Mouse (Mus musculus): Measurements from ENCODE around the gene Kcna7.
"Not testable (repeated sequence)": the region's sequence is repeated elsewhere in the genome, so short reads cannot be mapped to it uniquely, and the experiment has no call there.

The Kcna7 gene

DNA sequence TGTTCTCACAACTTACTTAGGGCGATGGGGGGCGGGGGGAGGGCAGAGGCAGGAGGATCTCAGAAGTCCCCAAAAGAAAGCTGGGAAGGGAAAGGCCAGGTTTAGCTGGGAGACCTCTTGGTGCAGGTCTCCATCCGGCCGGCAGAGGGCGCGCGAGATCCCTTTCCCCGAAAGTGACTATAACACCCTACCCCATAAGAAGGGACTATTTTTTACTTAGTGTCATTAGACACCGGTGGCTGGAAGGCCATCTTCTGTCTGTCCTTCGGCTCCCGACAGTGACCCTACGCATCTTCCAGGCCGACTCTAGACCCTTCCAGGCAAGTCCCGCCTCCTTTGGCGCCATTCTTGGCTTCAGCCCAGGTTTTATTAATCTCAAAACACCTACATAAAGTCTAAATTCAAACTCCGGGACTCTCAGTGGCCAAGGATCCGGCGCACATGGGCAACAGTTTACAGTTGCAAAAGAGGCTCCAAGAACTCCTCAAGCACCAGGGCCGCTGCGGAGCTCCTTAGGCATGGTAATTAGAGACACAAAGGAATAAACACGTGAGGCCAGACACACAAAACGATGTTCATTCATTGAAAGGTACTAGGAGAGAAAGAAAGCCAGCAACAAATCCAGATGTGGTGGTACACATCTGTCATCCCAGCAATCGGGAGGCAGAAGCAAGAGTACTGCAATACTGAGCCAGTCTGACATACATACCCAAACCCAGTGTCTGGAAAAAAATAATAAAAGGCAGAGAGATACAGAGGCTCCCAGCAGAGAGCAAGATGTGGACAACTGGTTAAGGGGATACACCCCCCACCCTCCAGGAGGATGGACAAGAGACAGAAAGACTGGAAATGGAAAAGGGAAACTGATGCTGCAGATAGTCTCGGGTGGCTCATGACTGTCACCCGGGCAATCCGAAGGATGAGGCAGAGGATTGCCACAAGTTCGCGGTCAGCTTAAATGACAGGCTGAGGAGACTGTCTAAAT is at the start of gene Kcna7:
Gene Kcna7 (plus strand): TSS at position 563 of the 985 bp plus-strand sequence.
- in situ Hi-C loops (cut with MboI; ENCODE audit: unreplicated experiment in 2 of 2) = no loop called here

DNA sequence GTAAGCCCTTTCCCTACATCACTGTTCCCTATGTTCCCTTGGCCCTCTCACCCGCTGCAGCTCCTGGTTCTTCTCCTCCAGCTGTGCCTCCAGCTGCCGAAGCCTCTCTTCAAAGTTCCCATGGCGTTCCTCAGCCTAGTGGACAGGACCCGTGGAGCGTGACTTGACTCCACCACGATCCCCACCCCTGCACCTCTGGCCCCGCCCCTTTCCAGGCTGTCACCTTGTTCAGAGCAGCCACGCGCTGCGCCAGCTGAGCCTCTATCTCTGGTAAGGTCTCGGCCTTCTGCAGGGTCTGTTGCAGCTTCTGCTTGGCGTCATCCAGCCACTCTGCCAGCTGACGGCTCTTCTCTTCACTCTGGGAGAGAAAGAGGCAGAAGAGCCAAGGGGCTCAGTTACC is 49.4 kb upstream of the Kcna7 start:
- in situ Hi-C loops (cut with MboI; ENCODE audit: unreplicated experiment in 2 of 2) = no loop called here

DNA sequence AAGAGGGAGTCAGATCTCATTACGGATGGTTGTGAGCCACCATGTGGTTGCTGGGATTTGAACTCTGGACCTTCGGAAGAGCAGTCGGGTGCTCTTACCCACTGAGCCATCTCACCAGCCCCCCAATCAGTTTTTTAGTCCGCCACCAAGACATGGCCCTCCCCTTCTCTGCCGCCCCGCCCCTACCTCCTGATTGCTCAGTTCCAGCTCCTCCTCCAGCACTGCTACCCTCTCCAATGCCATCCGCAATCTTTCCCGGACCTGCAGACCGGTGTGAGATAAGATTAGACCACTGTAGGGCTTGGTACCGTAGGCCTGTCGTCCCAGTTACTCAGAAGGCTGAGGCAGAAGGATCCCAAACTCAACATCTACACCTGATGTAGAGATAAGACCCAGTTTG is 46.4 kb upstream of the Kcna7 start:
- in situ Hi-C loops (cut with MboI; ENCODE audit: unreplicated experiment in 2 of 2) = not testable (repeated sequence)

DNA sequence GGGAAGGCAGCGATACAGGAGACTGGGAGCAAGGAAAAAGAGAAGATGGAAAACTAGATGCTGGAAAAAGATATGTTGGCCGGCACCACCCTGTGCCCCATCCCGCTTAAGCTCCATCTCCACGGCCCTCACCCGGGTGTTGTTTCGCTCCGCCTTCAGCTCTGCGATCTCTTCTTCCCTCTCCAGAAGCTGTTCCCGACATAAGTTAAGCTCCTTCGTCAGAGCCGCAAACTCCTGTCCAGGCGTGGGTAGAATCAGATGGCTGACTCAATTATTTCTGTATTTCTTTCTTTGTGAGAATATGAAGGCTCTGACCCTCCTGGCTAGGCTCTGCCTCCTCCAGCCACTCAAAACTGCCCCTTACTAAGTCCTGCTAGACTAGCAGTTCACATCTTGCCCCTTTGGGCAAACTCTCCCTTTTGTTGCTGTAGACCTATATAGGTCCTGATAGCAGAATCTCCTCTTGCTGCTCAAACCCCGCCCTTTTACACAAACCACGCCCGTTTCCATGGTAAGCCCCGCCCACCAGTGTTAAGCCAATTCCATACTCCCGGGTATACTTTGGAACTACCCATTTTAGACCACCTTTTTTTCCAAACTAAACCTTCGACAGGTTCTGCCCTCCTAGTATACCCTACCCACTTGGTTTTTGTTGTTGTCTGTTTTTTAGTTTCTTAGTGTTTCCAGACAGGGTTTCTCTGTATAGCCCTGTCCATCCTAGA is 44.9 kb upstream of the Kcna7 start:
- in situ Hi-C loops (cut with MboI; ENCODE audit: unreplicated experiment in 2 of 2) = no loop called here

DNA sequence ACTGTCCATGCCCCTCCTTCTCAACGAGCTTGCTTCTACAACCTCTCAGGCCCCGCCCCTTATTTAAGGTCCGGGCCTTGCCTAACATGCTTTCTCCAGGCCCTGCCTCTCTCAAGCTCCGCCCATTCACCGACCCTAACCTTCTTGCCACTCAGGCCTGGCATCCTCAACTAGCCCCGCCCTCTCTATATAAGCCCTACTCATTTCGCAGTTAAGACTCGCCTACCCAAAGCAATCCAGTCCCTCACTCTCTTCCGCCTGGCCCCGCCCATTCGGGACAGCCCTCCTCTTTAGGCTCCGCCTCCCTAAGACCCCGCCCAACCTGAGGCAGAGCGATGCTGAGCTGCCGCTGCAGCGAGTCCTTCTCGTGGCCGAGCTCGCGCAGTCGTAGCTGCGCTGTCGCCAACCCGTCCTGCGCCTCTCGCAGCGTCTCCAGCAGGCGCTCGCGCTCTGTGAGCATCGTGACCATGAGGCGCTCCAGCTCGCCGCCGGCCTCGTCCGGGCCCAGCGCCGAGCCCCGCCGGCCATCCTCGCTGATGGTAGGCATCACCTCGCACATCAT is 44.1 kb upstream of the Kcna7 start:
- in situ Hi-C loops (cut with MboI; ENCODE audit: unreplicated experiment in 2 of 2) = no loop called here

DNA sequence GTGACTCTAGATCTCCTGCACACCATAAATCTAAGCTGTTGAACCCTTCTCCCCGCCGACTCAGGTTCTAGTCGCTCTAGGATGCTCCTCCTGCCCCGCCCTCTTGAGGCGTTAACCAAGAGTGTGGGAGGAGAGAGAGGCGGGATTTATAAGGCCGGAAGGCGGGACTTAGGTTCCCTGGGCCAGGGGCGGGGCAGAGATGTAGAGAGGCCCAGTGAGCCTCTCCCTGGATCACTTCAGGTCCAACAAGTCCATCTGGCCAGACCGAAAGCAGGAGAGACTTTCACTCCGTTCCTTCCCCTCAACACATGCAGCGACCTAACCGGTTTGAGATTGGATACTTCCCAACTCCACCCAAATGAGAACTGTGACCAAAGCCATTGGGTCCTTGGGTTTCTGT is 42.7 kb upstream of the Kcna7 start:
- in situ Hi-C loops (cut with MboI; ENCODE audit: unreplicated experiment in 2 of 2) = no loop called here

DNA sequence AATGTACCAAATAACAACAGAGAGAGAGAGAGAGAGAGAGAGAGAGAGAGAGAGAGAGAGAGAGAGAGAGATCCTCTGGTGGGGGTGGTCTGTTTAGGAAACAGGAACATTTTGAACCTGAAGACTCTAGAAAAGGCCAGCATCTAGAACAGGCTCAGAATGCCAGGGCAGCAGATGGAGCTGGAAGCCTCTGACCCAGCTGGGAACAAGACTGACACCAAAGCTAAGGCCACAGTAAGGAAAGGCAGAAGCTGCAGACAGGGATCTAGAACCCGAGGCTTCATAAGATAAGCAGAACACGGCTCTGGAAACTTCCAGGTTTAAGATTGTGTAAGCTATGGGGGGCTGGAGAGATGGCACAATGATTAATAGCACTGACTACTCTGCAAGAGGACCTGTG is 41.5 kb upstream of the Kcna7 start:
- in situ Hi-C loops (cut with MboI; ENCODE audit: unreplicated experiment in 2 of 2) = no loop called here

DNA sequence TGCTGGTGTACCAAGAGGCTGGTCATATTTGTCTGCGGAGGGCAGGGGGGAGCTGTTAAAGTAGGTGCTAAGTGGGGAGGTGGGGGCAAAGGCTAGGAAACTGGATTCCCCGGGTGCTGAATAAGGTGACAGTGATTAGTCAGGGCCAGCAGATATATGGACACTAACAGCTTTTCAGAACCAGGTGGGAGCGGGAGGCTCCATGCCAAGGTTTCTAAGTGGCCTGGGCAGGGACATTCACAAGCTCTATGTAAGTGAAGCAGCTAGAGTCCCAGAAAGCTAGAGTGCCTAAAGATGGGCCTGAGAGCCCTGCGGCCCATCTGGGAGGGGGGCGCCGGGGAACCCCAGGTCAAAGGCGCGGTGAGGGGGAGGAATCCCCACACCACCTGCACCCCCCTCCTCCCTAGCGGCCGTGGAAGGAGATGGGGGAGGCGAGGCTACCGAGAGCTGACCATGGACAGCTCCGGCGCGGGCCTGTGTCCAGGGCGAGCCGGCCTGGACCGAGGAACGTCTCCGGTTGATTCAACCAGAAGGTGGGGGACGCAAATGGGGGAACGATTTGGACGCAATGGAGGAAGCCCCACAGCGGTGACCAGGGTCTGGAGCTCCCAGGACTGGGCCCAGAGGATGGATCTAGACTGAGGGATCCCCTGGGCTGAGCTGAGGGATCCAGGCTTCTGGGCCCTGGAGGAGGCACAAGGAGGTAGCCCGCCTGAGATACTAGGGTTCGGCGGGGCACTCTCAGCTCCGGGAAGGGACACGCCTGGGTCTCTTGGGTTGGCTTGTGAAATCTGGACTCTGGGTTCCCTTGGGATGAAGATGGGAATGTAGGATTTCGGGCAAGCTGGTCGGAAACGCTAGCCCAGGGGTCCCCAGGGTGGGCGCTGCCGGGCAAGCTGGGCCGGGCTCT is 39.5 kb upstream of the Kcna7 start:
- in situ Hi-C loops (cut with MboI; ENCODE audit: unreplicated experiment in 2 of 2) = no loop called here

DNA sequence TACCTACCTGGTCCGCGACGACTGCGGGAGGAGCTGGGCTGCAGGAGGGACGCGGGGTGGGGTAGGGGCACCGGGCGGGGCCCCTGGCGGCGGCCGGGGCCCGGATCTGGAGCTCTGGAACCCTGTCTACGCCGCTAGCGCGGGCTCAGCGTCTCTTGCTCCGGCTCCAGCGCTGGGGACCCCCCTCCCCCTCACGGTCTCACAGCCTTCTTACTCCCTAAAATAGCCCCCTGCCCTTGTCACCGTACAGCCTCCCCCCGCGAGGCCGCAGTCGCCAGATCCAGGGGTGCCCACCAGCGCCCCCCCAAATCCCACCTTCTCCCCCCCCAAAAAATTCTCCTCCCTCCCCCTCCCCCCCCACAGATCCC is 38.8 kb upstream of the Kcna7 start, which contains the start of gene Ppfia3:
Gene Ppfia3 (minus strand): TSS at position 368 of the 368 bp plus-strand sequence.
- in situ Hi-C loops (cut with MboI; ENCODE audit: unreplicated experiment in 2 of 2) = no loop called here

DNA sequence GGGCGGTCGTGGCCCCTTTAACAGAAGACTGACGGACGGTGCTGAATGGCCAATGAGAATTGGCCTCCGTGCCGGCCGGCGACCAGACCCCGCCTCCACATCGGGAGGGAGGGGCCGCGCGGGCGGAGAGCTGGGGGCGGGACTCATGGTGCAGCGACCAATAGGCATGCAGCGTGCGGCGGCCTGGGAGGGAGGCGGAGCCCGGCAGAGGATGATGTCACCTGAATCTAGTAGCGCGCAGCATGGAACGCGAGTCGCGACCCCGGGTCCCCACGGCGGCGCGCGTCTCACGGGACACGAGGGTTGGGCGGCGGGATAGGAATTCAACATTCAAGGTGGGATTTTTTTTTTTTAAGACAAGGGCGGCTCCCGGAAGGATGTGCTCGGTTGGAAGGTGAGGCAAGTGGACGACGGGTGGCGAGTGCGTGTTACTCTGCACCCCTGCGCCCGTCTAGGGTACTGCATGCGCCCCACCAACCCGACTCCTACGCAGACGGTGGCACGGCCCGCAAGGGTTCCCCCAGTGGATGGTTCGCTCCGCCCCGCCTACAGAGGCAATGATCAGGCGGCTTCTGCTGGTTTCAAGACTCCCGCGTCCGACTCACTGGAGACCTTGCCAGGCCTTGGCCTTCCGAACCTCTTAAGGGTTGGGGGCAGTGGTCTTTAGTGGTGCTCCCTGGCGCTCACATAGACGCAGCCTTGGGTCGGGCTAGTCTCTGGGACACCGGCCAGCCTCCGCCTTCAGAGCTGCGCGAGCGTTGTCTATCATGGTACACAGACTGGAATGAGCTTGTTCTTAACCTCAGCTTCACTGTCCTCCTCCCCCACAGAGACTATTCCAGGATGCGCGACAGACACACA is 38.2 kb upstream of the Kcna7 start:
- in situ Hi-C loops (cut with MboI; ENCODE audit: unreplicated experiment in 2 of 2) = no loop called here

DNA sequence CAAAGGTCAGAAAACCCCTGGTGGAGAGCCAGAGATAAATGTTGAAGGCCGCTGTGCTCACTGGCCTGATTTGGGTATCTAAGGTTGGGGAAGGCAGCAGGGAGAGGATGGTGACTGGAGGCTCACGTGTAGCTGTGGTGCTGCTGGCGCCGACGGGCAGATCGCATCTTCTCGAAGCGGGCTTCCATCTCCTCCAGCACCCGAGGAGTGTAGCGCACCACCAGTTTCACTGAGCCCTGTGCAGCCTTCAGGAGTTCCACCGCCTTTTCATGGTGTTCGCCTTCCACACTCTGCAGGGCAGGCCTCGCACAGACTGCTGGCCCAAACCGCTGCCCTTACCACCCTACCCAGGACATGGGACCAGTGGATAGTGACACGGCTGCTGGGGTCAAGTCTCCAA is 37.3 kb upstream of the Kcna7 start:
- in situ Hi-C loops (cut with MboI; ENCODE audit: unreplicated experiment in 2 of 2) = no loop called here

DNA sequence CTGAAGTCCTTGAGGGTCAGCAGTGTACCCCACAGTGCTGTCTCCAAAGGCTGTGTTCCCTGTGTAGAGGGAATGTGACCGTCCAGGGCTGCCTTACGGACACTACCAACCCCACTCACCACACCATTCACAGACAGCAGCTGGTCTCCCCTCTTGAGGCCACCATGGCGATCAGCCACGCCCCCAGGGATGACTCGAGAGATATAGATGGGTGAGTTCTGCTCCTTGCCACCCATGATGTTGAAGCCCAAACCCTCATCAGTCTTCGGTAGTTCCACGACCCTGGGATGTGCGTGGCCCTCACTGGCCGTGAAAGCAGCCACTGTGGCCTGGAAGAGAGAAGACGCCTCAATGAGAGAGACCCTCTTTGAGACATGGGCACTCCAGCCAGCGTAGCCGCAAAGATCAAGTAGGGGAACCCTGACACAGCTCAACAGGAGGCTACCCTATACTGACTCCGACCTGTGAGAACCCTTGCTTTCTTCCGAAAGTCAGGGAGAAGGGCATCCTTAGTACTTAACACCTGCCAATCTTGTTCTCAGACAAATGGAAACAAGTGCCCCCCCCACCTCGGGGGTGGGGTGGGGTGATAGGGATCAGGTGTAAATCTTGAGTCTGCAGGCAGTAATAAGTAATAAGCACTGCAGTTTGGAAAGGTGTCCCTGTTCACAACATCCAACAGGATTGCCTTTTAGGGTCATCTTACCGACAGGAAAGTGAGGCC is 36.3 kb upstream of the Kcna7 start:
- in situ Hi-C loops (cut with MboI; ENCODE audit: unreplicated experiment in 2 of 2) = no loop called here

DNA sequence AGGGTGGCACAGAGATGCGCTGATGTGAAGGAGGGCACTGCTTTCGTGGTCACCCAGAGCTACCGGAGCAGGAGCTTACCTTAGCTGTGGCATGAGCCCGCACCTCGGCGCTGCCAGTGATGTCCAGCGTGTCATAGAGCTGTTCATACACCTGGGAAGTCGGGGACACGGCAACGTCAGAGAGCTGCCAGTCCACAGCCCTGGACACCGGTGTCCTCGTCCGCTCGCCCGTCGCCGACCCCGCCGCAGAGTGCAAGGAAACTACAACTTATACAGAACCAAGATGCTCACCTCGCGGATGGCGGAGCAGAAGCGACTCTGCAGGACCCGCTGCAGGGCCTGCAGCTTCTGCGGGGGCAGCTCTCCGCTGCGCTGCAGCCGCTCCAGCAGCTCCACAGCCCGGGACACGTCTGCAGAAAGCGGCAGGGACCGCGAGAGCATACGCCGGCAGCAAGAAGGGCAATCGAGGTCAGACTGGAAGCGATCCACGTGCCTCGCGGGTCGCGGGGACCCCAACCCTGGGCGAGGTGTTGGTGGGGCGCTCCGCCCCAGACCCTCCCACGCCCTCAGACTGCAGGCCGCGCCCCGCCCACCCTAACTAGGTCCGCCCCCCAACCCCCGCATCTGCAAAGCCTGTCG is 35.5 kb upstream of the Kcna7 start:
- in situ Hi-C loops (cut with MboI; ENCODE audit: unreplicated experiment in 2 of 2) = no loop called here

DNA sequence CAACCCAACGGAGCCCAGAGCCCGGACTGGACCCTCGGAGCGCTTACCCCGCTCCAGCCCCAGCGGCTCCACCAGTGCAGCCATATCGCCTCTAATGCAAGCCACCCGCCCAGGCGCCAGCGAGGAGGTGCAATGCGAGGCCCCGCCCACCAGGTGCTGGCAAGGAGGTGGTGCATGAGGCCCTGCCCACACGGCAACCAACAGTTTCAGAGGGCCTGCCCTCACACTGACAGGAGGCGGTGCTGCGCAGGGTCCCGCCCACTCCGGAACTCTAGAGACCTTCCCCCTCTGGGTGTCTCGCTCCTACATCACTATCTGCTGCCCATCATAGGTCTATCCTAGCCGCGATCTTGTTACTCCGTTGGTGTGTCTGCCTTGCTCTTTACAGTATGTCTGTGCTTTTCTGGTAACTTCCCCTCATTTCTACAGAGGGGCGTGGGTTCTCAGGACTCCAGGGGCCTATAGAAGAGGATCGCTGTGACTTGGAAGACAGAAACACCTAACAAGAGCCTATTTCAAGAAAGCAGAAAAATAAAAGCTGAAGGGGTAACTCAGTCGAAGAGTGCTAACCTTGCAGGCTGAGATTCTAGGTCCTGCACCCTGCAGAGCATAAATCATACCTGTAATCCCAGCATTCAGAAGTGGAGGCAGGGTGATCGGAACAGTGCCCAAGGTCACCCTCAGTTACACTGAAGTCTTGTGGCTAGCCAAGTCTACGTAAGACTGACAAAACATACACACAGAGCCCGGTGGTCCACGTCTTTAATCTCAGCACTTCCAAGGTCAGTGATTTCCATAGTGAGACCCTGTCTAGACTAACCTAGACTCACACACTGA is 34.8 kb upstream of the Kcna7 start, which contains the start of gene Lin7b:
Gene Lin7b (minus strand): TSS at position 109 of the 837 bp plus-strand sequence.
- in situ Hi-C loops (cut with MboI; ENCODE audit: unreplicated experiment in 2 of 2) = no loop called here

DNA sequence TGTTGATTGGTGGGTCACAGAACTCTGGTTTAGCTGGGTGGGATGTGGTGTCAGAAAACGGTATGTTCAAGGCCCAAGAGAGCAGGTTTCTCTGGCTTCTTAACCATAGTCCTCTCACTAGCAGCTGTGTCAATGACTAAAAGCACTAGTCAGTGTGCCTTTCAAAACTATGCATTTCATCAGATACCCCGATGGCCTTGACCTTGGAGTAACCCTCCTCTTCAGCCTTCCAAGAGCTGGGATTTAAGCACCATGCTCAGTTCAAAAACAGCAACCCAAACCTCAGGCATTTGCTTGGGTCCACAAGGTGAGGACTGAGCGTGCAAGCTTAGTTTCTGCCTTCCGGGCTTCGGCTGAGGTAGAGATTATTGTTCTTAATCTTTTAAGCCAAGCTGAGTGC is 33.1 kb upstream of the Kcna7 start:
- in situ Hi-C loops (cut with MboI; ENCODE audit: unreplicated experiment in 2 of 2) = no loop called here

DNA sequence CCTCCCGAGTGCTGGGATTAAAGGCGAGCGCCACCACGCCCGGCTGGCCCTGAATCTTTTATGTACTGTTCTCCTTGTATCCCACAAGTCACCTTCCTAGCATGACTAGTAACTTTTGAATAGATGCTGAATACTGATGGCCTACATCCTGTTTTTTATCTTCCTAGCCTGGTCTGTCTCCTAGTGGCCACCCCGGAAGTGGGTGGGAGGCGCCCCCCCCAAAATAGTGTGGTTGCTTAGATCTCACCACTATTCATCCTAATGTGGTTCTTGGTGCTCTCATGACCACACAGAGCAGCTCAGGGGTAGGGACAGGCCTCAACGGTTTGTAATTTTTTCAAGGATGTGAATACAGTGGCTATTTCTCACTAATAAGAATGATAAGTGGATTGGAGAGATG is 30.8 kb upstream of the Kcna7 start:
- in situ Hi-C loops (cut with MboI; ENCODE audit: unreplicated experiment in 2 of 2) = no loop called here

DNA sequence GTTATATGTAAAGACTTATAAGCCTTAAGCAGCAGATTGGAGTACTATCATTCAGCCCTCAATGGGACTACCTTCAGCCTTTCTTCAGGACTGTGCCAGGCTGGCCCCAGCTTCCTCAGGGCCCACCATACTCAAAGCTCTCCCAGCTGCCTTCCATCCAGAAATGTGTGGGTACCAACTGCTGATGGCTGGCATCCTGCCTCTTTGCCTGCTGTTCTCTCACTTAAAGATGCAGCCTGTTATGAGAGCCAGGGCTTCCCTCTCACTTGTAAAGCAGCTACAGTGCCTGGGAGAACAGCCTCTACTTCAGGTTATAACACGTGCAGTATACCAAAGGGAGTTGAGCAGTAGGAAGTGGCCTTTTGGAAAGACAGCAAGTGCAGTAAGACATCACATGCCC is 29.4 kb upstream of the Kcna7 start:
- in situ Hi-C loops (cut with MboI; ENCODE audit: unreplicated experiment in 2 of 2) = no loop called here
